Mouse (Mus musculus) forebrain, postnatal 0 days (tissue): ENCODE measurements around the gene Ppm1l. TPM values are rescaled to one million over a fixed set of nuclear protein-coding genes. Genes with fewer than 3 reads are reported as not detected.

ENCODE experiments used
- ATAC-seq: fragments of 200-750 bp; cut with Nextera tagmentation; 2 replicates; pipeline ENCODE4 v1.8.0; 2017; ENCODE audit warnings: mild to moderate bottlenecking, moderate library complexity
- DNase-seq: peaks from one replicate; pipeline ENCODE4 v3.0.0-alpha.2; 2015
- H3K27ac ChIP-seq: fragments of 300-500 bp; sonication (generic); 2 replicates; pipeline ENCODE4 v1.5.1; 2014; ENCODE audit warnings: low read depth, mild to moderate bottlenecking, antibody characterized with exemption, low read length, moderate library complexity, mixed read lengths
- H3K27me3 ChIP-seq: fragments of 300-500 bp; sonication (generic); 2 replicates; pipeline ENCODE4 v1.6.1; 2014; ENCODE audit warnings: mild to moderate bottlenecking, low read length, mixed read lengths; ENCODE audit not compliant: insufficient read depth
- H3K36me3 ChIP-seq: fragments of 300-500 bp; sonication (generic); 2 replicates; pipeline ENCODE4 v1.6.1; 2014; ENCODE audit warnings: mild to moderate bottlenecking, moderate library complexity; ENCODE audit not compliant: insufficient read depth
- H3K4me1 ChIP-seq: fragments of 300-500 bp; sonication (generic); 2 replicates; pipeline ENCODE4 v1.6.1; 2014; ENCODE audit warnings: antibody characterized with exemption; ENCODE audit not compliant: insufficient read depth
- H3K4me2 ChIP-seq: fragments of 300-500 bp; sonication (generic); 2 replicates; pipeline ENCODE4 v1.6.1; 2014; ENCODE audit warnings: low read depth, mild to moderate bottlenecking, moderate library complexity
- H3K4me3 ChIP-seq: fragments of 300-500 bp; sonication (generic); 2 replicates; pipeline ENCODE4 v1.5.1; 2014; ENCODE audit warnings: low read depth, low read length, mixed read lengths
- H3K9ac ChIP-seq: fragments of 300-500 bp; sonication (generic); 2 replicates; pipeline ENCODE4 v1.6.1; 2014; ENCODE audit warnings: mild to moderate bottlenecking
- H3K9me3 ChIP-seq: fragments of 300-500 bp; sonication (generic); 2 replicates; pipeline ENCODE4 v1.6.1; 2016; ENCODE audit warnings: low read length
- CTCF ChIP-seq: sonication (generic); IDR thresholded peaks from 2 replicates; pipeline ENCODE4 v1.5.1; 2016; ENCODE audit warnings: antibody characterized with exemption, control low read depth, low read depth
- WGBS: fragments of 180-500 bp; shearing (Covaris S2); extraction: QIAGEN DNeasy Blood & Tissue Kit; methylation state at CpG from one replicate; pipeline ENCODE4 v1.1.7; 2014; 5-methylcytosine and 5-hydroxymethylcytosine counted together
- polyA plus RNA-seq: library from polyadenylated mRNA; unstranded; fragments of >200 nt; fragmentation: Nextera tagmentation; extraction: Ambion mirVana; gene quantifications from 2 replicates; pipeline ENCODE4 v1.2.1, GENCODE M21; 2015
- total RNA-seq: library from RNA; depleted of rRNA; stranded (reverse); fragments of >200 nt; gene quantifications from 2 replicates; pipeline ENCODE4 v1.2.3, GENCODE M21; 2014

Gene Ppm1l
- total and polyA plus RNA-seq, 2 experiments from 2014 or later, result 19.2 to 27.6 TPM

DNA sequence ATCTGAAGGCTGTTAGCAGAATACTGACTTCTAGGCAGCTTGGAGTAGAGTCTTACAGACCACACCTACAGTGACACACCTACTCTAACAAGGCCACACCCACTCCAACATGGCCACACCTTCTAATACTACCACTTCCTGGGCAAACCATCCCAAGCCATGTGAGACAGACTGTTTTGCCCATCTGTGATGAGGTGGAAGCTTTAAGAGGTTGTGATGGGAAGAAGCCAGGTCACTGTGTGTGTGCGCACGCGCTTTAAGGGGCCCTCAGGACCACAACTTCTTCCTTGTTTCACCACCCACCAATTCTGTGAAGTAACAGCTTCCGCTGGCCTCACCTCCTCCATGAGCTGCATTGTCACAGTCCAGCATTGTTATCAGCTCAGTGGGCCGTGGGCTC, 112.7 kb downstream of the Ppm1l start:
- Histone ChIP-seq H3K4me3 (no peak overlapping the region), H3K4me2 (no peak overlapping the region), H3K27ac (no peak overlapping the region), H3K9me3 (no peaks in the 10 kb centered on the region), H3K4me1 (no peaks in the 10 kb centered on the region), H3K36me3 (no peaks in the 10 kb centered on the region), H3K27me3 (no peaks in the 10 kb centered on the region), H3K9ac (no peak overlapping the region)
- 89% methylated on average over 5 of the region's 5 CpGs for WGBS
- ATAC-seq, result no peak
- no peak for TF ChIP-seq CTCF
- no peak for DNase-seq

- H3K27ac ChIP-seq, result no peak overlapping the region
- TF ChIP-seq CTCF, result no peak
- H3K4me3 ChIP-seq, result no peak overlapping the region
- no peaks in the 10 kb centered on the region for H3K9me3 ChIP-seq
- WGBS, result 75% methylated on average over 10 of the region's 10 CpGs
- H3K36me3 ChIP-seq, result no peaks in the 10 kb centered on the region
- ATAC-seq (no peak), DNase-seq (no peak)
- H3K9ac ChIP-seq, result no peak overlapping the region
- H3K4me1 ChIP-seq, result no peaks in the 10 kb centered on the region
- H3K27me3 ChIP-seq, result no peaks in the 10 kb centered on the region
- no peak overlapping the region for H3K4me2 ChIP-seq
These were observed 116.9 kb downstream of the Ppm1l start for GRCm38 (mm10) chr3:69433580-69433979.

DNA sequence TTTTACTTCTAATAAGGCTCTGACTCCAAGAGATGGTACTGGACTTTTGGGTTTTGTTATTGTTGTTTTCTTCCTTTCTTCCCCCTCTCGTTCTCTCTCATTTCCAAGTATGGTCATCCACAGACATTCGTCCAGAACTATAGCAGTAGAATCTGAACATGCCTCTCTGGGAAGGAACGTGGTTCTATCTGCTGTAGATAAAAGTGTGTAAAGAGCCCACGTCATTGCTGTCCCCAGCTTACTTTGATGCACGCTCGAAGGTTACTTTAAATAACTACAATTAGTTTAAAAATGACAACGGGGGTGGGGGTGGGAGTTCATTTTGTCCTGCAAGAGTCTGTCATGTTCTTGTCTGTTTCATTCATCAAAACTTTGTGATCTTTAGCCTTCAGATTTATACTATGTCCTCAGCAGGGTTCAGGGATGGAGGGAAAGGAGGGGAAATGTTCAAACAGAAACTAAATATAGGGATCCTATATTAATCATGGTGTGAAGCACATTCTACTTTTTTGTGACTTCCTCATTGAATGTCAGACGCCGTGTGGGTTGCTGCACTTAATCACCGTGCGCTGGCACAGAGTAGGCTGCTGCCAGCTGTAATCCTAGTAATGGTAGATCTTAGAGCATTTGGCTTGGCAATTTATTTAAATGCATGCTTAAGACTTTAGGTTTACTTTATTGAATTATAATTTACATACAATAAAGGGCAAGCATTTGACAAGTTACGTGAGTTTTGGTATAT, 122.3 kb downstream of the Ppm1l start:
- 64% methylated on average over 12 of the region's 12 CpGs for WGBS

GRCm38 (mm10) chr3:69440761-69441160, 124.1 kb downstream of the Ppm1l start:
- Histone ChIP-seq H3K27ac (no peak overlapping the region), H3K9me3 (no peaks in the 10 kb centered on the region), H3K4me2 (no peak overlapping the region), H3K4me1 (no peaks in the 10 kb centered on the region), H3K36me3 (no peaks in the 10 kb centered on the region), H3K27me3 (no peaks in the 10 kb centered on the region), H3K9ac (no peak overlapping the region), H3K4me3 (no peak overlapping the region)
- no peak for DNase-seq
- TF ChIP-seq CTCF, result no peak
- WGBS, result 56% methylated on average over 5 of the region's 5 CpGs
- ATAC-seq, result no peak

More for the DNA sequence above, 122.3 kb downstream of the Ppm1l start:
- TF ChIP-seq CTCF, result no peak
- Histone ChIP-seq H3K4me1 (no peaks in the 10 kb centered on the region), H3K36me3 (no peaks in the 10 kb centered on the region), H3K4me2 (no peak overlapping the region), H3K9me3 (no peaks in the 10 kb centered on the region), H3K4me3 (no peak overlapping the region), H3K27me3 (no peaks in the 10 kb centered on the region), H3K27ac (no peak overlapping the region), H3K9ac (no peak overlapping the region)
- DNase-seq, result no peak
- ATAC-seq, result peak; percentile 42; the same call in 1 of the 2 replicates

- no peak for TF ChIP-seq CTCF
- Histone ChIP-seq H3K36me3 (no peaks in the 10 kb centered on the region), H3K4me1 (no peaks in the 10 kb centered on the region), H3K9ac (no peak overlapping the region), H3K4me2 (no peak overlapping the region), H3K27me3 (no peaks in the 10 kb centered on the region), H3K4me3 (no peak overlapping the region), H3K9me3 (no peaks in the 10 kb centered on the region), H3K27ac (no peak overlapping the region)
- DNase-seq (no peak), ATAC-seq (no peak)
- 73% methylated on average over 5 of the region's 5 CpGs for WGBS
These were observed 130.3 kb downstream of the Ppm1l start for GRCm38 (mm10) chr3:69446989-69447388.

DNA sequence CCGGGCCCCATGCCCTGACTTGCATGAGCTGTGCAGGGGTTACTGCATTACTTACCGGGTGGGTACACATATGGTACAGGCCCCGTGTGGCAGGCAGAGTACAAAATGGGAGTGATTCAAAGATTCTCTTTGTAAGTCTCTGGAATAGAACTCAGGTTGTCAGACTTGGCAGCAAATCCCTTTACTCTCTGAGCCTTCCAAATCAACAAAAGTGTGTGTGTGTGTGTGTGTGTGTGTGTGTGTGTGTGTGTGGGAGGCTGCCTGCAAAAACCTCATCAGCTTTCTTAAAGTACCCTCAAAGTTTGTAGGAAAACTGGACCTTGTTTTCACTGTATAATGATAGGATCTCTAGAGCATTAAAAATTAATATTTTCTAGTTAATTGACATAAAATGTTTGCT, 132.4 kb downstream of the Ppm1l start:
- 38% methylated on average over 3 of the region's 3 CpGs for WGBS
- Histone ChIP-seq H3K27ac (no peak overlapping the region), H3K36me3 (no peaks in the 10 kb centered on the region), H3K9ac (no peak overlapping the region), H3K4me1 (no peaks in the 10 kb centered on the region), H3K4me2 (no peak overlapping the region), H3K9me3 (no peaks in the 10 kb centered on the region), H3K27me3 (no peaks in the 10 kb centered on the region), H3K4me3 (no peak overlapping the region)
- DNase-seq (no peak), ATAC-seq (no peak)
- no peak for TF ChIP-seq CTCF

GRCm38 (mm10) chr3:69454330-69454729, 137.7 kb downstream of the Ppm1l start:
- ATAC-seq (no peak), DNase-seq (no peak)
- Histone ChIP-seq H3K9me3 (no peaks in the 10 kb centered on the region), H3K4me2 (no peak overlapping the region), H3K4me3 (no peak overlapping the region), H3K9ac (no peak overlapping the region), H3K4me1 (no peaks in the 10 kb centered on the region), H3K27me3 (no peaks in the 10 kb centered on the region), H3K27ac (no peak overlapping the region), H3K36me3 (no peaks in the 10 kb centered on the region)
- WGBS, result 71% methylated on average over 3 of the region's 3 CpGs
- 0 out of 2 replicates have a peak, but pooled peaks have one; percentile 9 for TF ChIP-seq CTCF
